Mouse (Mus musculus) hindbrain, embryonic 13.5 days (tissue): ENCODE results near the gene Irf8. TPM values are rescaled to one million over a fixed set of nuclear protein-coding genes. Genes with fewer than 3 reads are reported as not detected.

Experiments used
- ATAC-seq: fragments of 200-750 bp; cut with Nextera tagmentation; 2 replicates; pipeline ENCODE4 v1.8.0; 2017; ENCODE audit warnings: moderate TSS enrichment; ENCODE audit not compliant: low FRiP score
- H3K27ac ChIP-seq: fragments of 300-500 bp; sonication (generic); 2 replicates; pipeline ENCODE4 v1.5.1; 2015; ENCODE audit warnings: inconsistent platforms, mild to moderate bottlenecking, moderate library complexity
- H3K27me3 ChIP-seq: fragments of 300-500 bp; sonication (generic); 2 replicates; pipeline ENCODE4 v1.6.1; 2015; ENCODE audit warnings: mild to moderate bottlenecking, inconsistent platforms
- H3K36me3 ChIP-seq: fragments of 300-500 bp; sonication (generic); 2 replicates; pipeline ENCODE4 v1.6.1; 2015; ENCODE audit warnings: mild to moderate bottlenecking, inconsistent platforms
- H3K4me1 ChIP-seq: fragments of 300-500 bp; sonication (generic); replicated peaks from 2 replicates; pipeline ENCODE4 v1.6.1; 2015; ENCODE audit warnings: inconsistent platforms
- H3K4me2 ChIP-seq: fragments of 300-500 bp; sonication (generic); 2 replicates; pipeline ENCODE4 v1.6.1; 2015; ENCODE audit warnings: inconsistent platforms, mild to moderate bottlenecking, moderate library complexity
- H3K4me3 ChIP-seq: fragments of 300-500 bp; sonication (generic); 2 replicates; pipeline ENCODE4 v1.5.1; 2015; ENCODE audit warnings: mild to moderate bottlenecking, inconsistent platforms
- H3K9ac ChIP-seq: fragments of 300-500 bp; sonication (generic); 2 replicates; pipeline ENCODE4 v1.6.1; 2015; ENCODE audit warnings: mild to moderate bottlenecking, inconsistent platforms
- H3K9me3 ChIP-seq: fragments of 300-500 bp; sonication (generic); 2 replicates; pipeline ENCODE4 v1.6.1; 2016; ENCODE audit warnings: inconsistent platforms
- WGBS: fragments of 180-500 bp; shearing (Covaris S2); methylation state at CpG from one replicate; pipeline ENCODE4 v1.1.7; 2015; 5-methylcytosine and 5-hydroxymethylcytosine counted together
- polyA plus RNA-seq: library from polyadenylated mRNA; unstranded; fragments of >200 nt; fragmentation: Nextera tagmentation; extraction: Ambion mirVana; gene quantifications from 2 replicates; pipeline ENCODE4 v1.2.1, GENCODE M21; 2015

The Irf8 gene
- polyA plus RNA-seq, 1 experiment from 2014 or later: 4.2 TPM

DNA sequence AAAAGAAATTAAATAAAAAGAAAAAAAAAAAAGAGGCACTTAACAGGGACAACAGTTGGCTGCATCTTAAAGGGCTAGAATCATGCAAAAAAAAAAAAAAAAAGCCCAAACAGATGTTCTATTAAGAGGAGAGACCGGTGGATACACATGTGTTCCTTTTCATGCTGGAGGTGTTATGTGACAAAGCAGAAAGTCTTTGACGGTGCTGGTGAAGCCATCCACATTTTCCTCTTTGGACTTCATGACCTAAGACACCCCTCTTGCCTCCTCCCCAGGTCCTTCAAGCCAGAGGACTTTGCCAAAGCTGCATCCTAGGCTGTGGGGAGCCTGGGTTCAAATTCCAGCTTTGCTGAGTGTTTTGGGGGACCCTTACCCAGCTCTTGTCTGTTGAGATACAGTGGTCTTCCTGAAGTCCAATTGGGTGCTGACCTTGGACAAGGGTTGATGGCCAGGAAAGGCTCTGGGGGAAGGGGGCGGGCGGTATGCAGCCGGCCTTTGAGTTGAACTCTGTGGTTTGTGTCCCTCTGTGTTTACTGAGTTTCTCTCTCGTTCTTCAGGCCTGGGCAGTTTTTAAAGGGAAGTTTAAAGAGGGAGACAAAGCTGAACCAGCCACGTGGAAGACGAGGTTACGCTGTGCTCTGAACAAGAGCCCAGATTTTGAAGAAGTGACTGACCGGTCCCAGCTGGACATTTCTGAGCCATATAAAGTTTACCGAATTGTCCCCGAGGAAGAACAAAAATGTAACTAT lies 7.2 kb downstream of the Irf8 start:
- ATAC-seq: no peak
- no peak overlapping the region for H3K4me2 ChIP-seq
- peaks cover 19% of the 10 kb centered on the region for H3K27me3 ChIP-seq
- no peaks in the 10 kb centered on the region for H3K9me3 ChIP-seq
- H3K27ac ChIP-seq: no peak overlapping the region
- H3K36me3 ChIP-seq: no peaks in the 10 kb centered on the region
- H3K4me3 ChIP-seq: no peak overlapping the region
- 42% methylated on average over 12 of the region's 12 CpGs for WGBS
- no peak overlapping the region for H3K9ac ChIP-seq
- no peaks in the 10 kb centered on the region for H3K4me1 ChIP-seq

GRCm38 (mm10) chr8:120743898-120744290 lies 7.7 kb downstream of the Irf8 start:
- Histone ChIP-seq H3K27ac (no peak overlapping the region), H3K4me1 (no peaks in the 10 kb centered on the region), H3K4me2 (no peak overlapping the region), H3K9ac (no peak overlapping the region), H3K36me3 (no peaks in the 10 kb centered on the region), H3K27me3 (peaks cover 15% of the 10 kb centered on the region; the same call in 1 of the 2 replicates), H3K4me3 (no peak overlapping the region), H3K9me3 (no peaks in the 10 kb centered on the region)
- WGBS: 60% methylated on average over 4 of the region's 4 CpGs
- ATAC-seq: no peak

DNA sequence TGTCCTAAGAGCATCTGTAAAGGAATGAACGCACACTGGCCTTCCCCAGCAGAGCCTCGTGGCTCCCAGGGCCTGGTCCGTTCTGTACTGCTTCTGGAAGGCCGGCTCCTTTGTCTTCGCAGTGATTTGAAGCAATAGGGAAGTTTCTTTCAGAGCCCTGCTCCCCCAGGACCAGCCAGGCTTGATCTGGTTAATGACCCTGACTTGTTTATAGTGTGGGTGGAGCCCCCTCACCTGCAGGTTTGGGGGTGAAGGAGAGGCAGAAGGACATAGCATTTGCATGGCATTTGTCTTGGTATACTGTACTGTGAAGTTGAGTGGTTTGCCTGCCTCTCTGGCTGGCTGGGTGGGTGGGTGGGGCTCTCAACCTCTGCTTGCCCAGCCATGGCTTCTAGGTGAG lies 8.3 kb downstream of the Irf8 start:
- Histone ChIP-seq H3K4me2 (no peak overlapping the region), H3K27me3 (peaks cover 9% of the 10 kb centered on the region; the same call in 1 of the 2 replicates), H3K36me3 (no peaks in the 10 kb centered on the region), H3K9ac (no peak overlapping the region), H3K27ac (no peak overlapping the region), H3K4me3 (no peak overlapping the region), H3K9me3 (no peaks in the 10 kb centered on the region), H3K4me1 (no peaks in the 10 kb centered on the region)
- no peak for ATAC-seq
- WGBS: 58% methylated on average over 5 of the region's 5 CpGs

GRCm38 (mm10) chr8:120745226-120745625 lies 9.1 kb downstream of the Irf8 start:
- H3K9me3 ChIP-seq: no peaks in the 10 kb centered on the region
- WGBS: 74% methylated on average over 7 of the region's 7 CpGs
- ATAC-seq: no peak
- H3K36me3 ChIP-seq: no peaks in the 10 kb centered on the region
- H3K4me1 ChIP-seq: no peaks in the 10 kb centered on the region
- no peak overlapping the region for H3K27ac ChIP-seq
- H3K4me2 ChIP-seq: no peak overlapping the region
- H3K4me3 ChIP-seq: no peak overlapping the region
- no peak overlapping the region for H3K9ac ChIP-seq
- H3K27me3 ChIP-seq: peaks cover 8% of the 10 kb centered on the region; the same call in 1 of the 2 replicates

- H3K4me3 ChIP-seq: no peak overlapping the region
- no peak overlapping the region for H3K4me2 ChIP-seq
- no peak overlapping the region for H3K9ac ChIP-seq
- peaks cover 8% of the 10 kb centered on the region; the same call in 1 of the 2 replicates for H3K27me3 ChIP-seq
- no peak overlapping the region for H3K27ac ChIP-seq
- WGBS: 78% methylated on average over 18 of the region's 18 CpGs
- H3K36me3 ChIP-seq: no peaks in the 10 kb centered on the region
- H3K9me3 ChIP-seq: no peaks in the 10 kb centered on the region
- H3K4me1 ChIP-seq: no peaks in the 10 kb centered on the region
- no peak for ATAC-seq
These were observed 10.0 kb downstream of the Irf8 start for GRCm38 (mm10) chr8:120746007-120746701.

DNA sequence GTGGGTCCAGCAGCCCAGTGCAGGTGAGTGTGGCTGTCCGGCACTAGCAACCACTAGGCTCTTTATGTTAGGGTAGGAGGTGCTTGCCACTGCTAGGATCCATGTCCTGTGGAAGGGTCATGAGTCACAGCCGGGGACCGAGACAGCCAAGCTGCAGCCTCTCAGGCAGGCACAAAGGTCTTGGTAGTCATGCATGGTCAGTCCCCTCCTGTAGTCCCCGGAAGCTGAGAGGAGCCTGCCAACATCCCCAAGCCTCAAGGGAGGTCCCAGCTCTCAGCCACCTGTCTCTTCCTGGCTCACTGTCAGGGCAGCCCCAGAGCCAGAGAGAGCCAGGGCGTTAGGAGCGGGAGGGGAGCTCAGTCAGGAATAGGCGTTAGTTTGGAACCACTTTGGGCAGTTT lies 11.1 kb downstream of the Irf8 start:
- no peak overlapping the region for H3K27ac ChIP-seq
- H3K27me3 ChIP-seq: peaks cover 4% of the 10 kb centered on the region; the same call in 1 of the 2 replicates
- no peaks in the 10 kb centered on the region for H3K36me3 ChIP-seq
- no peak overlapping the region for H3K4me3 ChIP-seq
- H3K4me2 ChIP-seq: no peak overlapping the region
- H3K9me3 ChIP-seq: no peaks in the 10 kb centered on the region
- ATAC-seq: no peak
- H3K9ac ChIP-seq: no peak overlapping the region
- WGBS: 79% methylated on average over 7 of the region's 7 CpGs
- 0 out of 2 replicates have a peak, but pooled peaks cover 4% of the 10 kb centered on the region for H3K4me1 ChIP-seq

- H3K4me1 ChIP-seq: 0 out of 2 replicates have a peak, but pooled peaks cover 6% of the 10 kb centered on the region
- no peak overlapping the region for H3K4me2 ChIP-seq
- H3K27ac ChIP-seq: no peak overlapping the region
- peak overlapping the region; percentile 29; the same call in 1 of the 2 replicates for H3K9ac ChIP-seq
- 81% methylated on average over 9 of the region's 9 CpGs for WGBS
- H3K4me3 ChIP-seq: no peak overlapping the region
- peaks cover 4% of the 10 kb centered on the region for H3K27me3 ChIP-seq
- no peaks in the 10 kb centered on the region for H3K9me3 ChIP-seq
- ATAC-seq: no peak
- H3K36me3 ChIP-seq: no peaks in the 10 kb centered on the region
These were observed 14.5 kb downstream of the Irf8 start for GRCm38 (mm10) chr8:120750616-120751015.

DNA sequence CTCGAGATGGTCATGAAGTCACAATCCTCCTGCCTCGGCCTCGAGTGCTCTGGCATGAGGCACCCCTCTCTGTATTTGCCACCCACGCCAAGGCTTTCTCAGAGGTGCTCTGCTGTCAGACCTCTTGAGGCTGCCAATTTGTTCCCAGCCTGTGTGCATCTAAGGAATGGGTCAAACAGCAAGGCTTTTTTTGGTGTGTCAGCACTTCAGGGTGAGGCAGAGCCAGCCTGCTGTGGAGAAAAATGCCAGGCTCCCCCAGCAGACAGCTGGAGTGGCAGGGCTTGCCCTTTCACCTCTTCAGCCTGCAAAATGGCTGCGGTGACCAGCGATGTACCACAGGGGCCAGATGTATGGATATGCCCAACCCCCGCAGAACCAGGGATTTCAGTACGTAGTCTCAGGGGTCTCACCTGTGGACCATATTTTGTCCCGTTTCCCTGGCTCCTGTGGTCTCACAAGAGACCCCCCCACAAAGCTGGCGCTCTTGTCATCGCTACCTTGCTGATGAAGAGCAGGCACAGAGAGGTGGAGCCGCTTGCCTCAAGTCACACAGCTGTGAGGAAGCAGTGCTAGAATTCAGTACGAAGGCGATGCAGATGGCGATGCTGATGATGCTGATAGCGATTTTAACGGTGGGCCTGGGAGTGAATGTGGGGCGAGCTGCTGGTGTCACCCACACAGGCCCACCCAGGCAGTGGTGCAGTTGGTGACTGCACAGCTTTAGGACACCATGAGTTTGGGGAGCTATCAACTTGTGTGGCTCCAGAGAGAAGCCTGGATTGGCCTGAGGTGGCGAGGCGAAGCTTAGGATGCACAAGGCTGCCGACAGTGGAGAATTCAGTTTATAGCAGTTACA lies 15.3 kb downstream of the Irf8 start:
- Histone ChIP-seq H3K27me3 (peaks cover 9% of the 10 kb centered on the region), H3K4me2 (no peak overlapping the region), H3K27ac (no peak overlapping the region), H3K9ac (no peak overlapping the region), H3K36me3 (no peaks in the 10 kb centered on the region), H3K9me3 (no peaks in the 10 kb centered on the region), H3K4me3 (no peak overlapping the region), H3K4me1 (peaks cover 12% of the 10 kb centered on the region; the same call in 1 of the 2 replicates)
- WGBS: 79% methylated on average over 21 of the region's 21 CpGs
- ATAC-seq: no peak

GRCm38 (mm10) chr8:120752082-120752452 lies 15.9 kb downstream of the Irf8 start:
- H3K27ac ChIP-seq: no peak overlapping the region
- H3K4me1 ChIP-seq: peaks cover 12% of the 10 kb centered on the region; the same call in 1 of the 2 replicates
- H3K4me3 ChIP-seq: no peak overlapping the region
- peaks cover 9% of the 10 kb centered on the region for H3K27me3 ChIP-seq
- H3K36me3 ChIP-seq: no peaks in the 10 kb centered on the region
- no peak for ATAC-seq
- no peak overlapping the region for H3K4me2 ChIP-seq
- H3K9ac ChIP-seq: no peak overlapping the region
- no peaks in the 10 kb centered on the region for H3K9me3 ChIP-seq
- WGBS: 27% methylated on average over 12 of the region's 12 CpGs

DNA sequence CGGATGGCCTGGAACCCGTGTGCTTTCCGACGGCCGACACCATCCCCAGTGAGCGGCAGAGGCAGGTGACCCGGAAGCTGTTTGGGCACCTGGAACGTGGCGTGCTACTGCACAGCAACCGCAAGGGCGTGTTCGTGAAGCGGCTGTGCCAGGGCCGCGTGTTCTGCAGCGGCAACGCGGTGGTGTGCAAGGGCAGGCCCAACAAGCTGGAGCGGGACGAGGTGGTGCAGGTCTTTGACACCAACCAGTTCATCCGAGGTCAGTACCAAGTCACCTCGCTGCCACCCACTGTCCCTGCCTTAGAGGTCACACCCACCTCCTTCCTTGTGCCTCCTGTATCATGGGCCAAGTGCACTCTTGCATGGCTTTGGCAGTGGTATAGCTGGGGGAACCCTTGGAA lies 17.3 kb downstream of the Irf8 start:
- Histone ChIP-seq H3K27ac (no peak overlapping the region), H3K9me3 (no peaks in the 10 kb centered on the region), H3K4me1 (peaks cover 12% of the 10 kb centered on the region; the same call in 1 of the 2 replicates), H3K9ac (no peak overlapping the region), H3K36me3 (no peaks in the 10 kb centered on the region), H3K27me3 (peaks cover 9% of the 10 kb centered on the region), H3K4me2 (no peak overlapping the region), H3K4me3 (no peak overlapping the region)
- no peak for ATAC-seq
- WGBS: 95% methylated on average over 22 of the region's 22 CpGs

- Histone ChIP-seq H3K9me3 (no peaks in the 10 kb centered on the region), H3K27me3 (peaks cover 9% of the 10 kb centered on the region), H3K4me2 (no peak overlapping the region), H3K27ac (no peak overlapping the region), H3K9ac (no peak overlapping the region), H3K4me1 (peaks cover 12% of the 10 kb centered on the region; the same call in 1 of the 2 replicates), H3K36me3 (no peaks in the 10 kb centered on the region), H3K4me3 (no peak overlapping the region)
- no peak for ATAC-seq
- WGBS: 24% methylated on average over 19 of the region's 19 CpGs
These were observed 19.4 kb downstream of the Irf8 start for GRCm38 (mm10) chr8:120755306-120756297.
